Mouse (Mus musculus): ENCODE results near the gene Tmem242. TPM values are rescaled to one million over a fixed set of nuclear protein-coding genes. Genes with fewer than 3 reads are reported as not detected.

The Tmem242 gene
- polyA plus RNA-seq, 1 experiment, result 9.2 TPM

DNA sequence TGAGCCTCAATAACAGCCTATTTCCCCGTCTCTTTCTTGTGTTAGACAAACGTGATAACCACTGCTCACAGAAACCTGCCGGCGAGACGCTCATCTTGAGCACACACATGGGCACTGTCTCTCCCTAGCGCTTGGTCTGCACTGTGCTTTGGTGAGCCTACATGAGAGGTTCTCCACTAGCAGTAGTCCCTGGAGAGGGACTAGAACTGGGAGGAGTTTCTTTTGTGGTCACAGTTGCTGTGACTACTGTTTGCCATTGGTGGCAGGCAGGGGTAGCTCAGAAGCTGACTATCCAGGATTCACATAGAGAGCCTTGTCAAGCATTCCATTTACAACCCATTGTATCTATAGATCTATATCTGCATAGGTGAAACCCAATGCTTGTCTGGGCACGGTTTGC is 27.3 kb downstream of the Tmem242 start:
- TF ChIP-seq POLR2A (IDR thresholded peaks at IDR 0.05; ENCODE audit: control insufficient read depth, extremely low read depth, insufficient read depth, low read length, poor library complexity) (no peak), CTCF (IDR thresholded peaks at IDR 0.05; ENCODE audit: borderline replicate concordance, control insufficient read depth, extremely low read depth, insufficient read depth, low read length, poor library complexity) (no peak)
- WGBS, result 73% methylated on average over 7 of the region's 7 CpGs
- Histone ChIP-seq H3K27me3 (ENCODE audit: control insufficient read depth, insufficient read depth, low read length) (no peaks in the 10 kb centered on the region), H3K4me1 (replicated peaks; ENCODE audit: control insufficient read depth, insufficient read depth, low read length) (no peaks in the 10 kb centered on the region), H3K36me3 (ENCODE audit: control insufficient read depth, insufficient read depth, low read length) (peaks cover 7% of the 10 kb centered on the region; the same call in 1 of the 2 replicates), H3K27ac (ENCODE audit: control insufficient read depth, insufficient read depth, low read length) (no peak overlapping the region), H3K4me3 (ENCODE audit: control insufficient read depth, insufficient read depth, low read length) (no peak overlapping the region)
- DNase-seq, result no peak

GRCm38 (mm10) chr17:5412301-5412700 is 27.8 kb downstream of the Tmem242 start:
- Histone ChIP-seq H3K36me3 (ENCODE audit: control insufficient read depth, insufficient read depth, low read length) (peaks cover 7% of the 10 kb centered on the region; the same call in 1 of the 2 replicates), H3K4me3 (ENCODE audit: control insufficient read depth, insufficient read depth, low read length) (no peak overlapping the region), H3K27me3 (ENCODE audit: control insufficient read depth, insufficient read depth, low read length) (no peaks in the 10 kb centered on the region), H3K27ac (ENCODE audit: control insufficient read depth, insufficient read depth, low read length) (no peak overlapping the region), H3K4me1 (replicated peaks; ENCODE audit: control insufficient read depth, insufficient read depth, low read length) (peaks cover 3% of the 10 kb centered on the region; the same call in 1 of the 2 replicates)
- TF ChIP-seq POLR2A (IDR thresholded peaks at IDR 0.05; ENCODE audit: control insufficient read depth, extremely low read depth, insufficient read depth, low read length, poor library complexity) (no peak), CTCF (IDR thresholded peaks at IDR 0.05; ENCODE audit: borderline replicate concordance, control insufficient read depth, extremely low read depth, insufficient read depth, low read length, poor library complexity) (no peak)
- no peak for DNase-seq
- 97% methylated on average over 8 of the region's 8 CpGs for WGBS

GRCm38 (mm10) chr17:5411205-5411604 is 28.9 kb downstream of the Tmem242 start:
- H3K4me3 ChIP-seq (ENCODE audit: control insufficient read depth, insufficient read depth, low read length), result no peak overlapping the region
- no peaks in the 10 kb centered on the region for H3K27me3 ChIP-seq (ENCODE audit: control insufficient read depth, insufficient read depth, low read length)
- TF ChIP-seq POLR2A (IDR thresholded peaks at IDR 0.05; ENCODE audit: control insufficient read depth, extremely low read depth, insufficient read depth, low read length, poor library complexity), result no peak
- TF ChIP-seq CTCF (IDR thresholded peaks at IDR 0.05; ENCODE audit: borderline replicate concordance, control insufficient read depth, extremely low read depth, insufficient read depth, low read length, poor library complexity), result no peak
- H3K4me1 ChIP-seq (replicated peaks; ENCODE audit: control insufficient read depth, insufficient read depth, low read length), result peaks cover 9% of the 10 kb centered on the region
- 98% methylated on average over 17 of the region's 17 CpGs for WGBS
- no peak overlapping the region for H3K27ac ChIP-seq (ENCODE audit: control insufficient read depth, insufficient read depth, low read length)
- H3K36me3 ChIP-seq (ENCODE audit: control insufficient read depth, insufficient read depth, low read length), result peaks cover 7% of the 10 kb centered on the region; the same call in 1 of the 2 replicates
- no peak for DNase-seq

DNA sequence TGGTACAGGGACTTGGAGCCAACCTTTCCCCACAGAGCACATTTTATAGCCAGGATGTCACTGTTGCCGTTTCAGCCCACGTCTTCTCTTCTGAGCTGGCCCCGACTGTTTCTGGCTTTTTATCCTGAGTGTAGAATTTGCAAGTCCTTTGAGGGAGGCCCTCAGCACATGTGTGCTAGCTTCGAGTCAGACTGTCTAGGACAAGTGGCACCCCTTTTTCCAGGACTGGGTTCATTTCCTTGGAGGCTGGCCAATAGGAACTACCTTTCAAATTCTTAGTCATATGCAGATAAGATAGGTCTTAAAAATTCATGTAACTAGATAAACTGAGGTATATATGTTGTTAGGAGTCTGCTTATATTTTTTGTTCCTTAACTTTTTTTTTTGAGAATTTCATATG is 29.7 kb downstream of the Tmem242 start:
- peaks cover 9% of the 10 kb centered on the region for H3K4me1 ChIP-seq (replicated peaks; ENCODE audit: control insufficient read depth, insufficient read depth, low read length)
- TF ChIP-seq CTCF (IDR thresholded peaks at IDR 0.05; ENCODE audit: borderline replicate concordance, control insufficient read depth, extremely low read depth, insufficient read depth, low read length, poor library complexity), result no peak
- TF ChIP-seq POLR2A (IDR thresholded peaks at IDR 0.05; ENCODE audit: control insufficient read depth, extremely low read depth, insufficient read depth, low read length, poor library complexity), result no peak
- H3K4me3 ChIP-seq (ENCODE audit: control insufficient read depth, insufficient read depth, low read length), result no peak overlapping the region
- H3K36me3 ChIP-seq (ENCODE audit: control insufficient read depth, insufficient read depth, low read length), result peaks cover 7% of the 10 kb centered on the region; the same call in 1 of the 2 replicates
- H3K27me3 ChIP-seq (ENCODE audit: control insufficient read depth, insufficient read depth, low read length), result peaks cover 3% of the 10 kb centered on the region; the same call in 1 of the 2 replicates
- WGBS, result 90% methylated on average over 4 of the region's 4 CpGs
- DNase-seq, result no peak
- no peak overlapping the region for H3K27ac ChIP-seq (ENCODE audit: control insufficient read depth, insufficient read depth, low read length)

DNA sequence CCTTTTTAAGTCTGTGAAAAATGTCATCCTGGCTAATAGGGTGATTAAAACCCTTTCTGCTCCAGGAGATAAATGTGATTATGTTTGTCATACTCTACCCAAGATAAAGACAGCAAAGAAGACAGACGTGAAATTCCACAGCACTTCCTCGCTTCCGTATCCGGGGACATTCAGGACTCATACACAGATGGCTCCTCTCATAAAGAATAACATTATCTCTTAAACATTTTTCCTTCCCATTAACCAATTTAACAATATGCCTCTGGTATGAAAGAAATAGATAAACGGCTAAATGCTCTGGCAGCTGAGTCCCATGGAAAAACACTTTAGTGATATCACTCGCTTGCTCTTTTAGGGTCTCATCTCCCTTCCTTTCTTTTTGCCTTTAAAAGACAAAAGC is 33.0 kb downstream of the Tmem242 start:
- no peak for DNase-seq
- peaks cover 9% of the 10 kb centered on the region for H3K4me1 ChIP-seq (replicated peaks; ENCODE audit: control insufficient read depth, insufficient read depth, low read length)
- WGBS, result 49% methylated on average over 6 of the region's 6 CpGs
- H3K4me3 ChIP-seq (ENCODE audit: control insufficient read depth, insufficient read depth, low read length), result no peak overlapping the region
- TF ChIP-seq CTCF (IDR thresholded peaks at IDR 0.05; ENCODE audit: borderline replicate concordance, control insufficient read depth, extremely low read depth, insufficient read depth, low read length, poor library complexity) (no peak), POLR2A (IDR thresholded peaks at IDR 0.05; ENCODE audit: control insufficient read depth, extremely low read depth, insufficient read depth, low read length, poor library complexity) (no peak)
- H3K27ac ChIP-seq (ENCODE audit: control insufficient read depth, insufficient read depth, low read length), result no peak overlapping the region
- peaks cover 7% of the 10 kb centered on the region; the same call in 1 of the 2 replicates for H3K36me3 ChIP-seq (ENCODE audit: control insufficient read depth, insufficient read depth, low read length)
- peaks cover 12% of the 10 kb centered on the region for H3K27me3 ChIP-seq (ENCODE audit: control insufficient read depth, insufficient read depth, low read length)

GRCm38 (mm10) chr17:5406566-5406965 is 33.5 kb downstream of the Tmem242 start:
- Histone ChIP-seq H3K36me3 (ENCODE audit: control insufficient read depth, insufficient read depth, low read length) (peaks cover 7% of the 10 kb centered on the region; the same call in 1 of the 2 replicates), H3K27ac (ENCODE audit: control insufficient read depth, insufficient read depth, low read length) (no peak overlapping the region), H3K4me1 (replicated peaks; ENCODE audit: control insufficient read depth, insufficient read depth, low read length) (peaks cover 9% of the 10 kb centered on the region), H3K27me3 (ENCODE audit: control insufficient read depth, insufficient read depth, low read length) (peaks cover 12% of the 10 kb centered on the region), H3K4me3 (ENCODE audit: control insufficient read depth, insufficient read depth, low read length) (no peak overlapping the region)
- TF ChIP-seq CTCF (IDR thresholded peaks at IDR 0.05; ENCODE audit: borderline replicate concordance, control insufficient read depth, extremely low read depth, insufficient read depth, low read length, poor library complexity) (no peak), POLR2A (IDR thresholded peaks at IDR 0.05; ENCODE audit: control insufficient read depth, extremely low read depth, insufficient read depth, low read length, poor library complexity) (no peak)
- WGBS, result 3% methylated on average over 10 of the region's 10 CpGs
- DNase-seq, result peak; percentile 55

- TF ChIP-seq POLR2A (IDR thresholded peaks at IDR 0.05; ENCODE audit: control insufficient read depth, extremely low read depth, insufficient read depth, low read length, poor library complexity) (no peak), CTCF (IDR thresholded peaks at IDR 0.05; ENCODE audit: borderline replicate concordance, control insufficient read depth, extremely low read depth, insufficient read depth, low read length, poor library complexity) (no peak)
- no peak overlapping the region for H3K27ac ChIP-seq (ENCODE audit: control insufficient read depth, insufficient read depth, low read length)
- H3K36me3 ChIP-seq (ENCODE audit: control insufficient read depth, insufficient read depth, low read length), result no peaks in the 10 kb centered on the region
- WGBS, result 20% methylated on average over 6 of the region's 6 CpGs
- DNase-seq, result no peak
- peaks cover 9% of the 10 kb centered on the region for H3K4me1 ChIP-seq (replicated peaks; ENCODE audit: control insufficient read depth, insufficient read depth, low read length)
- H3K27me3 ChIP-seq (ENCODE audit: control insufficient read depth, insufficient read depth, low read length), result peaks cover 12% of the 10 kb centered on the region
- H3K4me3 ChIP-seq (ENCODE audit: control insufficient read depth, insufficient read depth, low read length), result no peak overlapping the region
These were observed 36.2 kb downstream of the Tmem242 start for GRCm38 (mm10) chr17:5403885-5404284.
